Mouse (Mus musculus): ENCODE data around the gene Tgfa. TPM values are rescaled to one million over a fixed set of nuclear protein-coding genes. Genes with fewer than 3 reads are reported as not detected.

Gene Tgfa
- polyA plus RNA-seq, 1 experiment from 2014 or later: 1.1 TPM

DNA sequence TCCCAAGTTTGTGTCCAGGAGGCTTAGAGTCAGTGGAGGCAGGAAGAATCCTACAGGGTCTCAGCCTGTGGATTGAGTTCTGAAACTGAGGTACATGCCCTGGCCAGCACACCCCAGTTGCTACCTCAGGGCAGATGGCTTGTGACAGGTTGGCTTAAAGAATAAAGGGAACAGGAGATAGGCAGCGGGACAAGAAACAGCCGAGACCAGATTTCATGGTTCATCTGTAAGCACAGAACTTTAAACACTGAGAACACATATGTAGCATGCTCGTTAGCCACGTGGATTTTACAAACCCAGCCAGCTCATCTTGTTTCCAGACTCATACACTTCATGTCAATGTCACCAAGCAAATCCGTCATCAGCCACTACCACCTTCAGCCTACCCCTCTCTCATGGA lies 27.2 kb upstream of the Tgfa start:
- no peak overlapping the region for H3K27ac ChIP-seq
- no peak overlapping the region for H3K4me3 ChIP-seq
- no peaks in the 10 kb centered on the region for H3K27me3 ChIP-seq (ENCODE audit: low read depth, poor library complexity, severe bottlenecking)
- 90% methylated on average over 5 of the region's 5 CpGs for WGBS
- H3K36me3 ChIP-seq: no peaks in the 10 kb centered on the region
- no peak for DNase-seq (ENCODE audit: low spot score)
- peaks cover 5% of the 10 kb centered on the region; the same call in 1 of the 2 replicates for H3K4me1 ChIP-seq
- H3K9me3 ChIP-seq (replicated peaks): no peaks in the 10 kb centered on the region

DNA sequence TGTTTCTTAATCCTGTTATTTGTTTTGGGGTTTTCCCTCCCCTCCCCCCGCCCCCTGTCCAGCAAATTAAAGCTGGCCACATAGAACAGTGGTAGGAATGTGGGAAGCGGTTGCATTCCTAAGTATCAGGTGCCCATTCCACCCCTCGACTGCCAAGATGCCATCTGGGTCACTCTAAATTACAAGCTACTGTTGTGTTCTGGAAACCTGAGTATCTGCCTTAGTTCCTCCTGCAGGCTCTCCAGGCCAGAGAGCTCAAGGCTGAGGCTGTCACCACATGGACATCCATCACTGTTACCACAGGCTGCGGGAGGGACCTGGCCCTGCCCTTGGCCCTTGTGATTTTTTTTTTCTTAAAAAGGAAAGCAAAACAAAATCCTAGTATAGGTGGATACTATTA lies 25.9 kb upstream of the Tgfa start:
- WGBS: 60% methylated on average over 4 of the region's 4 CpGs
- Histone ChIP-seq H3K4me3 (no peak overlapping the region), H3K27ac (no peak overlapping the region), H3K4me1 (peaks cover 5% of the 10 kb centered on the region; the same call in 1 of the 2 replicates), H3K27me3 (ENCODE audit: low read depth, poor library complexity, severe bottlenecking) (no peaks in the 10 kb centered on the region), H3K36me3 (no peaks in the 10 kb centered on the region), H3K9me3 (replicated peaks) (no peaks in the 10 kb centered on the region)
- no peak for DNase-seq (ENCODE audit: low spot score)

DNA sequence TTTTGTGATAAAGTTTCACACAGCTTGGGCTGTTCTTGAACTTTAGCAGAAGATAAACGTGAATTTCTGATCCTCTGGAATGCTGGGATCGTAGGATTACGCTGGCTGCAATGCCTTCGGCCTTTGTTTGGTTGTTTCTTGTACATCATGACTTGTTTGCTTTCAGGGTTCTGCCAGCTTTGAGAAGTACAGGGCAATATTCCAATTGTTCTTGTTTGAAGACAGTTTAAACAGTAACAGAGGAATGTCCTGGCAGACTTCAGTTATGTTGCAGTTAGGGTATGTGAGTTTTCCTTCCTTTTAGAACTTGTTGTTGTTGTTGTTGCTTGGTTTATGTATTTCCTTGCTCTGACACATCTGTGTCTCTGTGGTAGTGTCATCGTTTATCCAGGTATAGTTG lies 18.8 kb upstream of the Tgfa start:
- DNase-seq (ENCODE audit: low spot score): no peak
- 84% methylated on average over 5 of the region's 5 CpGs for WGBS
- no peaks in the 10 kb centered on the region for H3K27me3 ChIP-seq (ENCODE audit: low read depth, poor library complexity, severe bottlenecking)
- no peaks in the 10 kb centered on the region for H3K36me3 ChIP-seq
- H3K4me1 ChIP-seq: no peaks in the 10 kb centered on the region
- no peaks in the 10 kb centered on the region for H3K9me3 ChIP-seq (replicated peaks)
- no peak overlapping the region for H3K27ac ChIP-seq
- H3K4me3 ChIP-seq: no peak overlapping the region

DNA sequence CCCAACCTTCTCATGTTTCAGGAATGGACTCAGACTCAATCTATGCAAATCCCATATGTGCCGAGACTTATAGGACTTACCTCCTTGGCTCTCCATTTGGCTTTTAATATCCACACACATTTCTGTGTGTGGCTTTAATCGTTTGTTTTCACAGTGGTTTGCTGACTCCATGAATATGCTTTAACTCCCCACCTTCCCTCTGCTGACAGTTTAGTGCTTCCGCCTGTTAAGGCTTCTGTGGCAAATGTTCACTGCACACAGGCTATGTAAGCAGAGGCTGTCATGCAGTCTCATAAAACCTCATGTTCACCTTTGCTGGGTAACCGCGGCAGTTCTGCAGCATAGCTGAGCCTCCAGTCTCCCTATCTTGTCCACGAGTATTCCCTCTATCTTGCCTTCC lies 18.3 kb upstream of the Tgfa start:
- 70% methylated on average over 6 of the region's 6 CpGs for WGBS
- DNase-seq (ENCODE audit: low spot score): no peak

DNA sequence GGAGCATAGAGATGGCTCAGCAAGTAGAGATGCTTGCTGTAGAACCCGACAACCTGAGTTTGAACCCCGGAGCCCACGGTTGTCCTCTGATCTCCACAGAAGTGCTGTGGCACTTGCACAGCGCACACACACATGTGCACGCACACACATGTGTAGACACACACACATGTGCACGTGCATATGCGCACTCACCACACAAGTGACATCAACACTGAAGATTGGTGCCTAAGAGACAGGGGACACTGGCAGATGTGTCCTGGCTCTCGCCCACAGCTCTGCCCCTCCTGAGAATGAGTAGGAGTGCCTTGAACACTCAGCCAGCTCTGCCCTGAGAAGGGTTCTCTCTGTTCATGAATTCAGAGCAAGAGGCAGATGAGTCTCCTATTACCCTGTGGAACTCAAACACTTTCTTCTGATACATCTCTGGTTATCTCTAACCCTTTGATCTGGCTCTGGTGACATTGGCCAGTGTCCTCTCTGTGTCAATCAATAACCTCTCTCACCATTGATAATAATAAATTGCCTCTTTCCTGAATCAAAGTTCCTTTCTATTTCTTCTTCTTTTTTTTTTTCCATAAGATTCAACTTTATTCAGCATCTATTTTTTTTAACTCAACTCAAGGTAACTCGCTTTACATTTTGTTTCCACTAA lies 17.6 kb upstream of the Tgfa start:
- Histone ChIP-seq H3K9me3 (replicated peaks) (no peaks in the 10 kb centered on the region), H3K36me3 (no peaks in the 10 kb centered on the region), H3K4me3 (no peak overlapping the region), H3K27ac (no peak overlapping the region), H3K27me3 (ENCODE audit: low read depth, poor library complexity, severe bottlenecking) (no peaks in the 10 kb centered on the region), H3K4me1 (no peaks in the 10 kb centered on the region)
- DNase-seq (ENCODE audit: low spot score): no peak
- 90% methylated on average over 9 of the region's 9 CpGs for WGBS

More for the DNA sequence above, 18.3 kb upstream of the Tgfa start:
- H3K4me1 ChIP-seq: no peaks in the 10 kb centered on the region
- H3K27ac ChIP-seq: no peak overlapping the region
- no peaks in the 10 kb centered on the region for H3K9me3 ChIP-seq (replicated peaks)
- no peak overlapping the region for H3K4me3 ChIP-seq
- no peaks in the 10 kb centered on the region for H3K36me3 ChIP-seq
- H3K27me3 ChIP-seq (ENCODE audit: low read depth, poor library complexity, severe bottlenecking): no peaks in the 10 kb centered on the region

GRCm38 (mm10) chr6:86180617-86181016 lies 14.4 kb upstream of the Tgfa start:
- 54% methylated on average over 2 of the region's 2 CpGs for WGBS
- H3K4me1 ChIP-seq: no peaks in the 10 kb centered on the region
- no peak overlapping the region for H3K27ac ChIP-seq
- H3K27me3 ChIP-seq (ENCODE audit: low read depth, poor library complexity, severe bottlenecking): no peaks in the 10 kb centered on the region
- H3K4me3 ChIP-seq: no peak overlapping the region
- DNase-seq (ENCODE audit: low spot score): no peak
- no peaks in the 10 kb centered on the region for H3K36me3 ChIP-seq
- no peaks in the 10 kb centered on the region for H3K9me3 ChIP-seq (replicated peaks)

DNA sequence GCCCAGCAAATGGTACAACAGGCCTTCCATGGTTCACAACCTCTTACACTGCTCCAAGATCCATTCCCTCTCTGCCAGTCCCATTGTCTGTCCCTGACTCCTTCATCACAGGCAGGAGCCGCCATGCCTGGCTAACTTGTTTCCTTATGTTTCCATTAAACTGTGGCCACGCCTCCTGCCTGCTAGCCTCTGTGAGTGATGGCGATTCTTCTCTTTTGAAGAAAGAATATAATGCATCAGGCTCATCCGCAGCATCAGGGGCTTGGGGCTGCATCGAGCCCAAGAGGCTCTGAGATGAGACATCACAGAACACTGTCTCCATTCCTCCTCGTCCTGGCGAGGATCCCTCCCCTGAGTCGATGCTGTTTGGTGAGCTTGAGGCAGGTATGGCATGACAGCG lies 13.0 kb upstream of the Tgfa start:
- DNase-seq (ENCODE audit: low spot score): no peak
- Histone ChIP-seq H3K27ac (no peak overlapping the region), H3K27me3 (ENCODE audit: low read depth, poor library complexity, severe bottlenecking) (no peaks in the 10 kb centered on the region), H3K36me3 (no peaks in the 10 kb centered on the region), H3K4me3 (no peak overlapping the region), H3K9me3 (replicated peaks) (no peaks in the 10 kb centered on the region), H3K4me1 (no peaks in the 10 kb centered on the region)
- 76% methylated on average over 9 of the region's 9 CpGs for WGBS

DNA sequence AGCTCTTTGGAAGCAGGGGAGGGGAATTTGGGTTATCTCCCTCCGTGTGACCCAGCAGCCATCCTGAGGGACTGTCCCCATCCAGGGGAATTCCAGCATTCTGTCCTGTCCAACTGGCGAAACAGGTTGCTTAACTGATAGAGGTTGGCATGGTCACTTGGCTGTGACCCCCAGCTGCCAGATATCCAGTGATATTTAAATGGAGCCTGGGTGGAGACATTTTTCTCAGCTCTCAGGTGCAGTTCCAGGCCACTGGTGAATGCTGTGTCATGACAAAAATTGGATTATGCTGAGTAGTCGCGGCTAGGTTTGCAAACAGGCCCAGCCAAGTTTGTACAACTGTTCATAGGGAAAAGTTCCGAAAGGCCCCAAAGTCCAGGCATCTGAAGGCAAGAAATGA lies 12.4 kb upstream of the Tgfa start:
- no peak overlapping the region for H3K4me3 ChIP-seq
- no peak overlapping the region for H3K27ac ChIP-seq
- H3K4me1 ChIP-seq: no peaks in the 10 kb centered on the region
- no peak for DNase-seq (ENCODE audit: low spot score)
- 90% methylated on average over 5 of the region's 5 CpGs for WGBS
- H3K9me3 ChIP-seq (replicated peaks): no peaks in the 10 kb centered on the region
- no peaks in the 10 kb centered on the region for H3K36me3 ChIP-seq
- no peaks in the 10 kb centered on the region for H3K27me3 ChIP-seq (ENCODE audit: low read depth, poor library complexity, severe bottlenecking)

GRCm38 (mm10) chr6:86186106-86186955 lies 8.7 kb upstream of the Tgfa start:
- Histone ChIP-seq H3K4me1 (no peaks in the 10 kb centered on the region), H3K9me3 (replicated peaks) (no peaks in the 10 kb centered on the region), H3K27ac (no peak overlapping the region), H3K27me3 (ENCODE audit: low read depth, poor library complexity, severe bottlenecking) (no peaks in the 10 kb centered on the region), H3K36me3 (no peaks in the 10 kb centered on the region), H3K4me3 (no peak overlapping the region)
- DNase-seq (ENCODE audit: low spot score): no peak
- WGBS: 74% methylated on average over 14 of the region's 14 CpGs

DNA sequence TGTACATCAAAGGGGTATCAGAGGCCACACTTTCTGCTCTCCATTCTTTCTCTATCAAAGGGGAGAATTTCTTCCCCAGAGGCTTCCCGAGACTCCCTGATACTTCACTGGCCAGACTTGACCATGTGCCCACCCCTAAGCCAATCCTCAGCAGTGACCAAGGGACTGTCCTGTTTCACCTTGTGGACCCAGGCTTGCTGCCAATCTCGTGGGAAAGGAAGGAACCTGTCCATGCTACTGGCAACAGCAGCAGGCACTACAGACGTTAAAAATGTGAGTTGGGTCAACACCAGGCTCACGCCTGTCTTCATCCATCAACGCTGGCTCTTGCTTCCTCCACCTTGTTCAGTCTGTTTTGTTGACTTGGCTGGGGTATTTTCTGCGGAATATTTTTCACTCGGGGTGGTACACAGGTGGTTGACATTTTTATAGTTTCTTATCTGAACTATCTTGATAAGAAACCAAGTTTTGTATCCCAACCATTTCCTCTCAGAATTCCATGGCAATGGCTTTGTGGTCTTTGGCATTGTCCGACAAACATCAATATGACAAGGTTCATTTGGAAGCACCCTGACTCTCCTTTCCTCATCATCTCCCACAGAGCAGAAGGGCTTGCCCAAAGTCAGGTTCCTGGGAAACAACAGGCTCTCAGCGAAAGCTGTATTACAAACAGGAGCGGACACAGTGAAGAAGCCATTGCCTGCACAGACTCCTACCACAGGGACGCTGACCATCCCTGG lies 6.1 kb upstream of the Tgfa start:
- Histone ChIP-seq H3K4me3 (no peak overlapping the region), H3K4me1 (no peaks in the 10 kb centered on the region), H3K9me3 (replicated peaks) (no peaks in the 10 kb centered on the region), H3K27ac (no peak overlapping the region), H3K36me3 (no peaks in the 10 kb centered on the region), H3K27me3 (ENCODE audit: low read depth, poor library complexity, severe bottlenecking) (peaks cover 11% of the 10 kb centered on the region)
- DNase-seq (ENCODE audit: low spot score): no peak
- 74% methylated on average over 11 of the region's 11 CpGs for WGBS

GRCm38 (mm10) chr6:86190622-86191021 lies 4.4 kb upstream of the Tgfa start:
- 92% methylated on average over 3 of the region's 3 CpGs for WGBS
- H3K4me3 ChIP-seq: no peak overlapping the region
- peaks cover 11% of the 10 kb centered on the region for H3K4me1 ChIP-seq
- DNase-seq (ENCODE audit: low spot score): no peak
- no peaks in the 10 kb centered on the region for H3K36me3 ChIP-seq
- H3K9me3 ChIP-seq (replicated peaks): no peaks in the 10 kb centered on the region
- no peak overlapping the region for H3K27ac ChIP-seq
- H3K27me3 ChIP-seq (ENCODE audit: low read depth, poor library complexity, severe bottlenecking): peaks cover 28% of the 10 kb centered on the region

GRCm38 (mm10) chr6:86192978-86193377 lies 2.0 kb upstream of the Tgfa start:
- Histone ChIP-seq H3K36me3 (no peaks in the 10 kb centered on the region), H3K27ac (no peak overlapping the region), H3K4me3 (no peak overlapping the region), H3K9me3 (replicated peaks) (no peaks in the 10 kb centered on the region), H3K4me1 (peaks cover 34% of the 10 kb centered on the region), H3K27me3 (ENCODE audit: low read depth, poor library complexity, severe bottlenecking) (peaks cover 52% of the 10 kb centered on the region)
- WGBS: 84% methylated on average over 3 of the region's 3 CpGs
- DNase-seq (ENCODE audit: low spot score): no peak

DNA sequence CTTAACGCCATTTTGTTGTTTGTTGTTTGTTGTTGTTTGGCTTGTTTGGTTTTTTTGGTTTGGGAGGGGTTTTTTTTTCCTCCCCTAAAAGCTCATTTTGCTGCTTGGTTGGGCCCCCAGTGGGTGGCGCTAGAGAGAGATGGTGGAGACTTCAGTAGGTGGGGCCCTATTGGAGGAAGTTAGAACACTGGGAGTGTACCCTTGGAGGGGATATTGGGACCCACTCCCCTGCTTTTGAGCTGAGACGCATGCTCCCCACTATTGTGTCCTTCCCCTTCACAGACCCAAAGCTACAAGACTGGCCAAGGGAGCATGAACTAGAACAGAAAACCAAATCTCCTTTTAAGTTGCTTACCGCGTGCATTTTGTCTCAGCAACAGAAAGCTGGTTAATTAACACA lies 1.1 kb upstream of the Tgfa start:
- no peak overlapping the region for H3K27ac ChIP-seq
- WGBS: 58% methylated on average over 5 of the region's 5 CpGs
- no peak for DNase-seq (ENCODE audit: low spot score)
- peaks cover 61% of the 10 kb centered on the region for H3K27me3 ChIP-seq (ENCODE audit: low read depth, poor library complexity, severe bottlenecking)
- H3K36me3 ChIP-seq: no peaks in the 10 kb centered on the region
- peaks cover 34% of the 10 kb centered on the region for H3K4me1 ChIP-seq
- no peaks in the 10 kb centered on the region for H3K9me3 ChIP-seq (replicated peaks)
- H3K4me3 ChIP-seq: no peak overlapping the region
